Mouse (Mus musculus) midbrain, postnatal 0 days (tissue): ENCODE results near the gene L3mbtl4. TPM values are rescaled to one million over a fixed set of nuclear protein-coding genes. Genes with fewer than 3 reads are reported as not detected.
A peak's percentile ranks its signal among the peaks of the same experiment; 100 is the strongest.

ENCODE experiments used
- ATAC-seq: fragments of 200-750 bp; cut with Nextera tagmentation; 2 replicates; pipeline ENCODE4 v1.8.0; 2017; ENCODE audit warnings: moderate number of reproducible peaks, mild to moderate bottlenecking, moderate TSS enrichment, moderate library complexity; ENCODE audit not compliant: low FRiP score
- DNase-seq: peaks from one replicate; pipeline ENCODE4 v3.0.0-alpha.2; 2015; ENCODE audit warnings: low spot score
- H3K27ac ChIP-seq: fragments of 300-500 bp; sonication (generic); 2 replicates; pipeline ENCODE4 v1.5.1; 2014; ENCODE audit warnings: low read depth, mild to moderate bottlenecking, low read length, mixed read lengths
- H3K27me3 ChIP-seq: fragments of 300-500 bp; sonication (generic); 2 replicates; pipeline ENCODE4 v1.6.1; 2014; ENCODE audit warnings: low read length, control low read depth, mixed read lengths; ENCODE audit not compliant: insufficient read depth
- H3K36me3 ChIP-seq: fragments of 300-500 bp; sonication (generic); 2 replicates; pipeline ENCODE4 v1.6.1; 2014; ENCODE audit warnings: low read length, control low read depth, mixed read lengths; ENCODE audit not compliant: insufficient read depth
- H3K4me1 ChIP-seq: fragments of 300-500 bp; sonication (generic); 2 replicates; pipeline ENCODE4 v1.6.1; 2014; ENCODE audit warnings: mild to moderate bottlenecking, control low read depth, antibody characterized with exemption, low read length, mixed read lengths; ENCODE audit not compliant: insufficient read depth
- H3K4me2 ChIP-seq: fragments of 300-500 bp; sonication (generic); 2 replicates; pipeline ENCODE4 v1.6.1; 2014; ENCODE audit warnings: low read depth, mild to moderate bottlenecking, low read length, mixed read lengths; ENCODE audit not compliant: poor library complexity, severe bottlenecking
- H3K4me3 ChIP-seq: fragments of 300-500 bp; sonication (generic); 2 replicates; pipeline ENCODE4 v1.5.1; 2014; ENCODE audit warnings: low read depth, mild to moderate bottlenecking, low read length, moderate library complexity
- H3K9ac ChIP-seq: fragments of 300-500 bp; sonication (generic); replicated peaks from 2 replicates; pipeline ENCODE4 v1.6.1; 2014; ENCODE audit warnings: mild to moderate bottlenecking, low read length, moderate library complexity, mixed read lengths; ENCODE audit not compliant: poor library complexity, severe bottlenecking
- H3K9me3 ChIP-seq: fragments of 300-500 bp; sonication (generic); 2 replicates; pipeline ENCODE4 v1.6.1; 2016; ENCODE audit warnings: low read length, control low read depth
- CTCF ChIP-seq: IDR thresholded peaks from 2 replicates; pipeline ENCODE4 v1.5.1; 2016; ENCODE audit warnings: antibody characterized with exemption, mild to moderate bottlenecking
- WGBS: fragments of 180-500 bp; shearing (Covaris S2); extraction: QIAGEN DNeasy Blood & Tissue Kit; methylation state at CpG from one replicate; pipeline ENCODE4 v1.1.7; 2014; 5-methylcytosine and 5-hydroxymethylcytosine counted together
- polyA plus RNA-seq: library from polyadenylated mRNA; unstranded; fragments of >200 nt; fragmentation: Nextera tagmentation; extraction: Ambion mirVana; gene quantifications from 2 replicates; pipeline ENCODE4 v1.2.1, GENCODE M21; 2015
- total RNA-seq: library from RNA; depleted of rRNA; stranded (reverse); fragments of >200 nt; gene quantifications from 2 replicates; pipeline ENCODE4 v1.2.3, GENCODE M21; 2014

The L3mbtl4 gene
- total and polyA plus RNA-seq, 2 experiments from 2014 or later: 5.7 to 6.7 TPM

- no peak for DNase-seq
- Histone ChIP-seq H3K27me3 (no peaks in the 10 kb centered on the region), H3K36me3 (no peaks in the 10 kb centered on the region), H3K9ac (no peak overlapping the region), H3K9me3 (no peaks in the 10 kb centered on the region), H3K27ac (no peak overlapping the region), H3K4me3 (no peak overlapping the region), H3K4me1 (no peaks in the 10 kb centered on the region), H3K4me2 (no peak overlapping the region)
- no peak for TF ChIP-seq CTCF
- no peak for ATAC-seq
- WGBS: 86% methylated on average over 8 of the region's 8 CpGs
These were observed 357.8 kb downstream of the L3mbtl4 start for GRCm38 (mm10) chr17:68631396-68631795.

- TF ChIP-seq CTCF: peak; percentile 40; the same call in 1 of the 2 replicates
- no peak for DNase-seq
- Histone ChIP-seq H3K27ac (no peak overlapping the region), H3K9me3 (no peaks in the 10 kb centered on the region), H3K9ac (no peak overlapping the region), H3K36me3 (no peaks in the 10 kb centered on the region), H3K4me3 (no peak overlapping the region), H3K27me3 (no peaks in the 10 kb centered on the region), H3K4me2 (no peak overlapping the region), H3K4me1 (no peaks in the 10 kb centered on the region; the same call in 1 of the 2 replicates)
- 76% methylated on average over 6 of the region's 6 CpGs for WGBS
- ATAC-seq: no peak
These were observed 366.6 kb downstream of the L3mbtl4 start for GRCm38 (mm10) chr17:68640187-68640586.

- TF ChIP-seq CTCF: no peak
- ATAC-seq: no peak
- Histone ChIP-seq H3K4me1 (no peaks in the 10 kb centered on the region; the same call in 1 of the 2 replicates), H3K36me3 (no peaks in the 10 kb centered on the region), H3K4me3 (no peak overlapping the region), H3K9me3 (no peaks in the 10 kb centered on the region), H3K4me2 (no peak overlapping the region), H3K27me3 (no peaks in the 10 kb centered on the region), H3K9ac (no peak overlapping the region), H3K27ac (no peak overlapping the region)
- no peak for DNase-seq
- WGBS: 81% methylated on average over 5 of the region's 5 CpGs
These were observed 369.0 kb downstream of the L3mbtl4 start for GRCm38 (mm10) chr17:68642521-68643088.

- no peak for ATAC-seq
- TF ChIP-seq CTCF: no peak
- 44% methylated on average over 1 of the region's 1 CpGs for WGBS
These were observed 392.9 kb downstream of the L3mbtl4 start for GRCm38 (mm10) chr17:68666528-68666927.

GRCm38 (mm10) chr17:68672088-68672504, 398.5 kb downstream of the L3mbtl4 start:
- H3K27me3 ChIP-seq: no peaks in the 10 kb centered on the region
- H3K4me3 ChIP-seq: no peak overlapping the region
- no peak overlapping the region for H3K4me2 ChIP-seq
- no peak overlapping the region for H3K27ac ChIP-seq
- no peak for ATAC-seq
- peak; percentile 22 for DNase-seq
- H3K4me1 ChIP-seq: no peaks in the 10 kb centered on the region
- TF ChIP-seq CTCF: no peak
- H3K9ac ChIP-seq: no peak overlapping the region
- 34% methylated on average over 7 of the region's 7 CpGs for WGBS
- no peaks in the 10 kb centered on the region for H3K9me3 ChIP-seq
- H3K36me3 ChIP-seq: no peaks in the 10 kb centered on the region

More at GRCm38 (mm10) chr17:68666528-68666927, 392.9 kb downstream of the L3mbtl4 start:
- no peaks in the 10 kb centered on the region for H3K27me3 ChIP-seq
- H3K36me3 ChIP-seq: no peaks in the 10 kb centered on the region
- no peak overlapping the region for H3K9ac ChIP-seq
- no peak overlapping the region for H3K27ac ChIP-seq
- H3K9me3 ChIP-seq: no peaks in the 10 kb centered on the region
- H3K4me2 ChIP-seq: no peak overlapping the region
- H3K4me3 ChIP-seq: no peak overlapping the region
- H3K4me1 ChIP-seq: no peaks in the 10 kb centered on the region
- DNase-seq: no peak

GRCm38 (mm10) chr17:68710701-68711100, 437.1 kb downstream of the L3mbtl4 start:
- no peaks in the 10 kb centered on the region for H3K9me3 ChIP-seq
- WGBS: 71% methylated on average over 5 of the region's 5 CpGs
- ATAC-seq (no peak), DNase-seq (no peak)
- no peaks in the 10 kb centered on the region for H3K36me3 ChIP-seq
- H3K9ac ChIP-seq: no peak overlapping the region
- TF ChIP-seq CTCF: no peak
- no peaks in the 10 kb centered on the region for H3K27me3 ChIP-seq
- H3K27ac ChIP-seq: no peak overlapping the region
- H3K4me1 ChIP-seq: no peaks in the 10 kb centered on the region
- no peak overlapping the region for H3K4me2 ChIP-seq
- H3K4me3 ChIP-seq: no peak overlapping the region
